Mouse (Mus musculus): ENCODE results near the gene Acss2. TPM values are rescaled to one million over a fixed set of nuclear protein-coding genes. Genes with fewer than 3 reads are reported as not detected.

Gene Acss2
- polyA plus RNA-seq, 1 experiment from 2014 or later: 20.0 TPM

DNA sequence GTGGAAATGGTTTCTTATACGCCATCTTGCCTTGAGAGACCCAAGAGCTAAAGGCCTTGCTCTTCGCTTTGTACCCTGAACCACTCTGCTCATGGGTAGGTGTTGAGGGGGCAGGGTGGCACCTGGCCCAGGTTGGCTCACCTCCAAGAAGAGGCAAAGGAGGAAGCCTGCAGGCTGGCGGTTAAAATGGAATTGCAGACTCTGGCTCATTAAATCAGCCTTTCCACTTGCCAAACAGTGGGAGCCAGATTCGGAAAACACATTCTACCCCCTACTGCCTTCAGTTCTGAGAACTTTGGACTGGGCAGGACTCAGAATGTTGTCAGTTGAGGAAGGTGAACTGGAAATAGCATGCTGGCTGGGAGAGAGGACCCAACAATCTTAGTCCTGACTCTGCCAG lies 57.0 kb downstream of the Acss2 start:
- Histone ChIP-seq H3K4me2 (no peak overlapping the region), H3K9ac (no peak overlapping the region), H3K4me1 (replicated peaks) (no peaks in the 10 kb centered on the region), H3K36me3 (peaks cover 13% of the 10 kb centered on the region; the same call in 1 of the 2 replicates), H3K4me3 (no peak overlapping the region), H3K9me3 (replicated peaks) (no peaks in the 10 kb centered on the region), H3K27me3 (no peaks in the 10 kb centered on the region), H3K27ac (no peak overlapping the region)
- 79% methylated on average over 4 of the region's 4 CpGs for WGBS
- ATAC-seq (replicated peaks; ENCODE audit: insufficient number of reproducible peaks, insufficient read depth, low FRiP score, low read depth): no peak

DNA sequence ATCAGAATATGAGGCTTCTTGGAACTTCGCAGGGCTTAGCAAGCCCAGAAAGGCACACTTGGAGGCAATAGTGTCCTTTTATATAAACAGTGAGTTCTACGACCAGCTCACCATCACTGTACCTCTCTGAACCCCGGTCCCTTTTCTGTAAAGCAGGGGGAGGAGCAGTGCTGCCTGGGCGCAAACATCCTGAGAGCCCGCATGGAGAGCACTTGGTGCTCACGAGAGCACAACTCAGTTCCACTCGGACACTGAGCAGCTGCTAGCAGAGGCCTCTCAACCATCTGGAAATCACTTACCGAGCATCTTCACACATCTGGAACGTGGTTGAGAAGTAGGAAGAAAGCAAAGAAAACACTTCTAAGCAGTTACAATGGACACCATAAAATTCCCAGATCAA lies 58.9 kb downstream of the Acss2 start:
- H3K4me3 ChIP-seq: no peak overlapping the region
- ATAC-seq (replicated peaks; ENCODE audit: insufficient number of reproducible peaks, insufficient read depth, low FRiP score, low read depth): no peak
- H3K9me3 ChIP-seq (replicated peaks): no peaks in the 10 kb centered on the region
- H3K27me3 ChIP-seq: no peaks in the 10 kb centered on the region
- H3K9ac ChIP-seq: no peak overlapping the region
- peaks cover 13% of the 10 kb centered on the region; the same call in 1 of the 2 replicates for H3K36me3 ChIP-seq
- no peaks in the 10 kb centered on the region for H3K4me1 ChIP-seq (replicated peaks)
- H3K27ac ChIP-seq: no peak overlapping the region
- no peak overlapping the region for H3K4me2 ChIP-seq
- 83% methylated on average over 9 of the region's 9 CpGs for whole genome bisulfite sequencing

DNA sequence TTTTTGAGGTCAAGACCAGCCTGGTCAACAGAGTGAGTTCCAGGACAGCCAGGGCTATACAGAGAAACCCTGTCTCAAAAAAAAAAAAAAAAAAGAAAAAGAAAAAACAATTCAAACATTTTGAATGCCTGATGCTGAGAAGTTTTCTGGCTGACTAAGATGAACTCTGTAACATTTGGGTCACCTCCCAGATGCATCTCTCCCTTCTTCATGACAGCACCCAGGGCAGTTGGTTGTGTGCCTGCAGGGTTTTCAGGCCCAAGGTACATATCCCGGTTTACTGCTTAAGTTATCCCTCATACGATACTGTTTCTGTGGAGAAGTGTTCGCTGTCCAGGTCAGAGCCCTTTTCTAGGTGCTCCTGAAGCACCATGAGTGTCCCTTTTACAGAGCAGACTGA lies 62.6 kb downstream of the Acss2 start:
- WGBS: 91% methylated on average over 3 of the region's 3 CpGs
- H3K27ac ChIP-seq: no peak overlapping the region
- no peaks in the 10 kb centered on the region for H3K9me3 ChIP-seq (replicated peaks)
- H3K9ac ChIP-seq: no peak overlapping the region
- no peaks in the 10 kb centered on the region for H3K27me3 ChIP-seq
- no peaks in the 10 kb centered on the region for H3K4me1 ChIP-seq (replicated peaks)
- H3K4me3 ChIP-seq: no peak overlapping the region
- no peak overlapping the region for H3K4me2 ChIP-seq
- peaks cover 8% of the 10 kb centered on the region; the same call in 1 of the 2 replicates for H3K36me3 ChIP-seq
- ATAC-seq (replicated peaks; ENCODE audit: insufficient number of reproducible peaks, insufficient read depth, low FRiP score, low read depth): no peak

DNA sequence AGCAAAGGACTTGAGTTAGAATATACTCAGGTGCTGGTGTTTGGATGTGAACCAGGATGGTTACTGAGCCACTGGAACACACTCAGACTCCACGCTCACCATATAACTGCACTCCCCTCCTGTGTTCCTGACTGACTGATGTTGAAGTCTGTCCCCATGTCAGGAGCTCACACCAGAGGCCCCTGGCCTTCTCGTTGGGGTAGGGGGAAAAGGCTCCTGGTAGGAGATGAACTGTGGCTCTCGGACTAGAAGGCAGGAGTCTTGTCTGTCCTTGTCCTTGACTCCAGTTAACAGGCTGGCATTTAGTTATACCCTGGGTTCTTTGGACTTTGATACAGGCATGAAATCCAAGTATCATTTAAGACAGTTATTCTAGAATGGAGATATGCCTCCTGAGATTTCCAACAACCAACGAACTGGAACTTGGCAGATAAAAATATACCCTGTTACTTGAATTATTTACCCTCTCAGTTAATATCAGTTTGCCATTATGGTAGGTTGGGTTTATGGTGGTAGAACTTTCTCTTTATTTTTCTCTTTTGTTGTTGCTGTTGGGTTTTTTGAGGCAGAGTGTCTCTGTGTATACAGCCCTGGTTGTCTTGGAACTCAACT lies 64.7 kb downstream of the Acss2 start:
- no peak overlapping the region for H3K4me3 ChIP-seq
- 66% methylated on average over 4 of the region's 4 CpGs for WGBS
- no peaks in the 10 kb centered on the region for H3K27me3 ChIP-seq
- ATAC-seq (replicated peaks; ENCODE audit: insufficient number of reproducible peaks, insufficient read depth, low FRiP score, low read depth): no peak
- no peaks in the 10 kb centered on the region for H3K36me3 ChIP-seq
- no peaks in the 10 kb centered on the region for H3K9me3 ChIP-seq (replicated peaks)
- H3K4me2 ChIP-seq: no peak overlapping the region
- H3K4me1 ChIP-seq (replicated peaks): no peaks in the 10 kb centered on the region
- H3K27ac ChIP-seq: no peak overlapping the region
- H3K9ac ChIP-seq: no peak overlapping the region

DNA sequence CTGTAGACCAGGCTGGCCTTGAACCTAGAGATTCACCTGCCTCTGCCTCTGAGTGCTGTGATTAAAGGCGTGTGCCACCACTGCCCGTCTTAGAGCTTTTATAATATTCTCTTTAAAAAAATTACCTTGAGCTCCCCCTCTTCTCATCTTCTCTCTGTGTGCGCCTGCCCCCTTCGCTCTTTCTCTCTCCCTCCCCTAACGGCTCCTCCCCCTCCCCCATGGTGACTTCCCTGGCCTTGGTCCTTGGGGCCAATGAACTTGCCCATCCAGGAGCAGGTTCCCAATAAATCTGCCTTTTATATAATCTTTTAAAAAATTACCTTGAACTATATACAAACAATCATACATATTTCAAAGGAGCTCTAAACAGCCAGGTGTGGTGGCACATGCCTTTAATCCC lies 65.2 kb downstream of the Acss2 start:
- Histone ChIP-seq H3K27ac (no peak overlapping the region), H3K9ac (no peak overlapping the region), H3K27me3 (no peaks in the 10 kb centered on the region), H3K4me1 (replicated peaks) (no peaks in the 10 kb centered on the region), H3K36me3 (no peaks in the 10 kb centered on the region), H3K9me3 (replicated peaks) (no peaks in the 10 kb centered on the region), H3K4me3 (no peak overlapping the region), H3K4me2 (no peak overlapping the region)
- 82% methylated on average over 5 of the region's 5 CpGs for WGBS
- ATAC-seq (replicated peaks; ENCODE audit: insufficient number of reproducible peaks, insufficient read depth, low FRiP score, low read depth): no peak

DNA sequence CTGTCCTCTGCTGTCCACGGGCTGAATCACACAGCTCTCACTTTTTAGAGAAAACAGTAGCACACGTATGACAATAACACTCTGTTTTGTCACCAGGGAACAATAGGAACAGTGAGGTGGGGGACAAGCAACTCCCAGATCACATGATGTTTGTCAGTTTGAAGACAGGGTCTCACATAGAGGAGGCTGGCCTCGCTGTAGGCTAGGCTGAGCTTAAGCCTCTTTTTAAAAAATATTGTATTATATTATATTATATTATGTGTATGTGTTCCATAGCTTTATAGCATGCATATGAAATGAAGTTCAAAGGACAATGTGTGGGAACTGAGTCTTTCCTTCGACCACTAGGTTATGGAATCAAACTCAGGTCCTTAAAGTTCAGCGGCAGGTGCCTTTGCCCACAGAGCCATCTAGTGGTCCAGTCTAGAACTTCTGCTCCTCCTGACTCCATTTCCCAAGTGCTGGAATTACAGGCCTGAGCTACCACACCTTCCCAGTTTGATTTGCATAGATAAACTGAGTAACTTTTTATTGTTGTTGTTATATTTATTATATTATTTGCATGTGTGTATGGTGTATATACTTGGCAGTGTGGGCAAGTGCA lies 66.3 kb downstream of the Acss2 start:
- Histone ChIP-seq H3K36me3 (no peaks in the 10 kb centered on the region), H3K27ac (no peak overlapping the region), H3K4me3 (no peak overlapping the region), H3K4me2 (no peak overlapping the region), H3K27me3 (no peaks in the 10 kb centered on the region), H3K9ac (no peak overlapping the region), H3K9me3 (replicated peaks) (no peaks in the 10 kb centered on the region), H3K4me1 (replicated peaks) (no peaks in the 10 kb centered on the region)
- WGBS: 48% methylated on average over 5 of the region's 5 CpGs
- ATAC-seq (replicated peaks; ENCODE audit: insufficient number of reproducible peaks, insufficient read depth, low FRiP score, low read depth): no peak

DNA sequence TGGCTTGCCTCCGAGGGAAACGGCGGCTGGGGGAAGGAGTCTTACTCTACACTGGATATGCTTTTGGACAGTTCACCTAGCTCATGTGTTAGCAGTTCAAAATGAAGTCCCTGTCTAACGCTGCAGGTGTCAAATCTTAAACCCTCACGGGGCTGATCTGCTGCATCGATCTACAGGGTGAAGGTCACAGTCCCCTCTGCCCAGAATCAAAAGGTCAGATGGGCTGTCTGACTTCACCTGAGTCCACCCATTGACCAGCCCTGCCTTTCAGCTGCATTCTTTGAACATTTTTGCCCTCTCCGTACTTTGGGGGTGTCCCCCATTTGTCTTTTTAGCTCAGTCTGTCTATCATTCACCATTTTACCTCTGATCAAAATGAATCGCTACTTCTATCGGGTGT lies 67.3 kb downstream of the Acss2 start:
- Histone ChIP-seq H3K27ac (no peak overlapping the region), H3K27me3 (no peaks in the 10 kb centered on the region), H3K4me1 (replicated peaks) (no peaks in the 10 kb centered on the region), H3K9ac (no peak overlapping the region), H3K36me3 (no peaks in the 10 kb centered on the region), H3K9me3 (replicated peaks) (no peaks in the 10 kb centered on the region), H3K4me2 (no peak overlapping the region), H3K4me3 (no peak overlapping the region)
- 86% methylated on average over 9 of the region's 9 CpGs for WGBS
- no peak for ATAC-seq (replicated peaks; ENCODE audit: insufficient number of reproducible peaks, insufficient read depth, low FRiP score, low read depth)

DNA sequence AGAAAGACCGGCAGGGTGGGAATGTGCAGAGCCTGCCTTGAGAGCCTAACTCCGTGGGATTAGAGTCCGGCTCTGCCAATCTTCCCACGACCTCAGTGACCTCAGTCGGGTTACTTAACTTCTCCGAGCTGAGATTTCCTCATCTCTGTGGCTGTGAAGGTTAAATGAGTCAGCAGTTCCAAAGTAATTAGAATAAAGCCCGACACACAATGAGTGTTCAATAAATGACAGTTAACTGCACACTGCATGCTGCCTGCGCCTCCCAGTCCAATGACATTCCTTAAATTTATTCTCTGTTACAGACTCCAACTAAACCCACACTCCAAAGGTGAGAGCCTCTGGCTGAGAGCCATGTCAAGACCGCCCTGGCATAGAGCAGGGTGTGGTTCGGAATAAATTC lies 67.7 kb downstream of the Acss2 start:
- Histone ChIP-seq H3K4me1 (replicated peaks) (no peaks in the 10 kb centered on the region), H3K9me3 (replicated peaks) (no peaks in the 10 kb centered on the region), H3K27ac (no peak overlapping the region), H3K4me2 (no peak overlapping the region), H3K9ac (no peak overlapping the region), H3K27me3 (no peaks in the 10 kb centered on the region), H3K4me3 (no peak overlapping the region), H3K36me3 (no peaks in the 10 kb centered on the region)
- no peak for ATAC-seq (replicated peaks; ENCODE audit: insufficient number of reproducible peaks, insufficient read depth, low FRiP score, low read depth)
- WGBS: 62% methylated on average over 10 of the region's 10 CpGs

DNA sequence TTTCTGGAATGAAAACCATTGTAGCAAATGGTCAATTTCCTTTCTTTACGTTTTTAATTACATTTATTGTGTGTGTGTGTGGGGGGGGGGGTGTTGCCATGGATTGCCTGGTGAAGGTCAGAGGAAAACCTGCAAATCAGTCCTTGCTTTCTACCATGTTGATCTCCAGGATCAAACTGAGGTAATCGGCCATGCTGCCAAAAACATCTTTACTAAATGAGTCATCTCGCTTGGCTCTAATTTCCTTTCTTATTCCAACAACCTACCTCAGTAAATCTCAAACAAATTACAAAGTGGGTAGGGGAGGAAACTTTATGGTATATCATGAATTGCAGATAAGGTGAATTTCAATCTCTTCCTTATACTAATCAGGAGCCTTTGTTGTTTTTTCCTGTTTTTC lies 70.4 kb downstream of the Acss2 start:
- H3K27me3 ChIP-seq: no peaks in the 10 kb centered on the region
- no peak for ATAC-seq (replicated peaks; ENCODE audit: insufficient number of reproducible peaks, insufficient read depth, low FRiP score, low read depth)
- H3K4me2 ChIP-seq: no peak overlapping the region
- H3K9me3 ChIP-seq (replicated peaks): no peaks in the 10 kb centered on the region
- 72% methylated on average over 3 of the region's 3 CpGs for WGBS
- no peak overlapping the region for H3K9ac ChIP-seq
- H3K36me3 ChIP-seq: no peaks in the 10 kb centered on the region
- H3K4me3 ChIP-seq: no peak overlapping the region
- H3K4me1 ChIP-seq (replicated peaks): peaks cover 13% of the 10 kb centered on the region
- H3K27ac ChIP-seq: no peak overlapping the region

DNA sequence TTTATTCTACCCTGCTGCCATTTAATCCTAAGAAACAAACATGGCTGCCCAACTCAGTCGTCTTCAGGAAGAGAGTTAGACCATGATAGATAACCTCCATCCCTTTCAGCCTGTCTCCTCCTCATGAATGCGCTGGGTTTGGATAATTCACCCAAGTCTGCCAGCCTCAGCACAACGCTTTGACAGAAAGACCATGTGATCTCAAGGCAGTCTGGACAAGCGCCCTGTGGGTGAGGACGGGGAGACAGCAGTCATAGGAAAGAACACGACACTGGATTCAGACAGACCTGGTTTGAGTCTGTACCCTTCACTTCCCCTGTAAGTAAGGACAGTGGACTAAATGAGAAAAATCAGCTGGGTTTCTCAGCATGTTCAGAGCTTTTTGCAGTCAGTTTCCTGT lies 71.8 kb downstream of the Acss2 start:
- no peaks in the 10 kb centered on the region for H3K9me3 ChIP-seq (replicated peaks)
- H3K4me2 ChIP-seq: no peak overlapping the region
- no peak overlapping the region for H3K4me3 ChIP-seq
- peaks cover 14% of the 10 kb centered on the region for H3K4me1 ChIP-seq (replicated peaks)
- WGBS: 67% methylated on average over 6 of the region's 6 CpGs
- H3K27me3 ChIP-seq: no peaks in the 10 kb centered on the region
- no peak for ATAC-seq (replicated peaks; ENCODE audit: insufficient number of reproducible peaks, insufficient read depth, low FRiP score, low read depth)
- no peaks in the 10 kb centered on the region for H3K36me3 ChIP-seq
- H3K9ac ChIP-seq: no peak overlapping the region
- H3K27ac ChIP-seq: no peak overlapping the region

DNA sequence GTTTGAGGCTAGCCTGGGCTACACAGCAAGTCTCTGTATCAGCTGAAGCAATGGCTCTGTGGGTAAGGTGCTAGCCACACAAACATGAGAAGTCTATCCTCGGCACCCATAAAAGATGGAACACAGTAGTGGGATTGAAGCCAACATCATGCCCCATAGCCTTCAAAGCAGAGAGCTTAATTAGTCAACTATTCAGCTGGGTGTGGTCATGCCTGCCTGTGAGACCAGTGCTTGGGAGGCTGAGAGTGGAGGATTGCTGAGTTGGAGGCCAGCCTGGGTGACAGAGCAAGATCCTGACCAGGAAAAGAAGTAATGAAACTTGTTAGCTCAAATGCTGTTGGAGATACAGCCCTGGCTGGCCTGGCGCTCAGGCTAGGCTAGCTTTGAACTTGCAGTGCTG lies 73.1 kb downstream of the Acss2 start:
- no peak overlapping the region for H3K4me3 ChIP-seq
- 98% methylated on average over 2 of the region's 2 CpGs for WGBS
- no peak overlapping the region for H3K4me2 ChIP-seq
- no peaks in the 10 kb centered on the region for H3K27me3 ChIP-seq
- H3K4me1 ChIP-seq (replicated peaks): peaks cover 14% of the 10 kb centered on the region
- no peaks in the 10 kb centered on the region for H3K9me3 ChIP-seq (replicated peaks)
- H3K9ac ChIP-seq: no peak overlapping the region
- no peak overlapping the region for H3K27ac ChIP-seq
- no peaks in the 10 kb centered on the region for H3K36me3 ChIP-seq
- no peak for ATAC-seq (replicated peaks; ENCODE audit: insufficient number of reproducible peaks, insufficient read depth, low FRiP score, low read depth)

DNA sequence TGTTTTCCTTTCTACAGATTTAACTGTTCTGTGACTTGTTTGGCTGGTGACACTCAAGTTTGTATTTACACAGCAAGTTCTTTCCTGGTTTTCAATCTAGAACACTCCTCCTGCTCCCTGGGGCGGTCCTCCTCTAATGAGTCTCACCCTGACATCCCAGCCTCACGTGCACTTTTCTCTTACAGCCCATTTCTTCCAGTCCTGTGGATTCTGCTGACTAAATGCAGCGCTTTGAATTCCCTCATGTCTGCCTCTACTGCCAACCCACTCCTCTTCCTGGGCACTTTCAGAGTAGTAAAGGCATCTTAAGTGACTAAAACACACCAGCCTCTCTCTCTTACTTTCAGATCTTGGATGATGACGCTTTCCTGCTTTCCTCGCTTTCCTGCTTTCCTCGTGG lies 73.9 kb downstream of the Acss2 start:
- Histone ChIP-seq H3K36me3 (no peaks in the 10 kb centered on the region), H3K27ac (peak overlapping the region; percentile 93), H3K27me3 (no peaks in the 10 kb centered on the region), H3K4me3 (peak overlapping the region; percentile 77), H3K4me1 (replicated peaks) (peaks cover 17% of the 10 kb centered on the region), H3K4me2 (peak overlapping the region; percentile 86), H3K9ac (peak overlapping the region; percentile 85), H3K9me3 (replicated peaks) (no peaks in the 10 kb centered on the region)
- WGBS: 7% methylated on average over 6 of the region's 6 CpGs
- no peak for ATAC-seq (replicated peaks; ENCODE audit: insufficient number of reproducible peaks, insufficient read depth, low FRiP score, low read depth)

All from heart, embryonic 15.5 days (tissue).